Mouse (Mus musculus): ENCODE results near the gene Ache.

GRCm38 (mm10) chr5:137313466-137314192, 26.3 kb downstream of the Ache start:
- no peak for TF ChIP-seq CTCF (IDR thresholded peaks at IDR 0.05; ENCODE audit: low read depth, low read length)
- no peak for TF ChIP-seq GATA1 (IDR thresholded peaks at IDR 0.05; ENCODE audit: borderline replicate concordance, low read length)
- TF ChIP-seq TAL1 (conservative IDR thresholded peaks at IDR 0.05; ENCODE audit: low read depth, low read length), result no peak
- TF ChIP-seq POLR2AphosphoS5 (IDR thresholded peaks at IDR 0.05; ENCODE audit: insufficient replicate concordance, low read depth, low read length), result no peak

Data from G1E (cell line).